Mouse (Mus musculus) Patski (cell line): ENCODE measurements at regions not wholly inside any gene's neighbourhood (a gene's known extent, or its start where the extent isn't known, plus 50 kb on each side); places are given as distances from the start of the nearest gene placed in this dataset.

Source experiments
- ATAC-seq: fragments of 100-300 bp; one replicate; pipeline ENCODE4 v1.8.0; 2021
- CTCF ChIA-PET: fragments of 350-600 bp; sonication (Branson Sonifier 250); formaldehyde crosslinking; loops from one replicate; lab custom pipeline; 2022; ENCODE audit warnings: inconsistent platforms; lab: Charles Lee
- POLR2A ChIA-PET: fragments of 350-600 bp; sonication (Branson Sonifier 250); formaldehyde crosslinking; loops from one replicate; lab custom pipeline; 2022; ENCODE audit warnings: antibody characterized with exemption, inconsistent platforms; lab: Charles Lee
- DNase-seq: peaks from one replicate; pipeline ENCODE4 v3.0.0-alpha.2; 2011; ENCODE audit warnings: low read depth, low spot score
- H3K27me3 ChIP-seq: fragments of 371-371 bp; one replicate; pipeline ENCODE4 v1.5.1; 2021
- CTCF ChIP-seq: fragments of 100-300 bp; IDR thresholded peaks from one replicate; pipeline ENCODE4 v1.5.1; 2021
- in situ Hi-C: fragments of 300-500 bp; cut with MboI; formaldehyde crosslinking; loops from 3 replicates; pipeline ENCODE4 v1.11.1; 2018; ENCODE audit warnings: low pct_unique_long_range_greater_than_20kb, mixed read lengths

GRCm38 (mm10) chrX:131818397-131818796, 1870.4 kb downstream of the Pcdh19 start:
- no peak for ATAC-seq
- DNase-seq = no peak
- POLR2A ChIA-PET = no interaction called here
- CTCF ChIA-PET = no interaction called here
- peaks cover 7% of the 10 kb centered on the region for H3K27me3 ChIP-seq
- in situ Hi-C loops = no loop called here
- no peak for TF ChIP-seq CTCF

GRCm38 (mm10) chrX:131774011-131774690, 1914.6 kb downstream of the Pcdh19 start:
- no peak for TF ChIP-seq CTCF
- in situ Hi-C loops = no loop called here
- ATAC-seq (no peak), DNase-seq (no peak)
- CTCF ChIA-PET = interaction anchor here (1.0 kb wide), 1 partner anchor 23 kb away, joined by 3 read pairs; no protein-coding TSS in a partner anchor
- peaks cover 20% of the 10 kb centered on the region for H3K27me3 ChIP-seq
- POLR2A ChIA-PET = no interaction called here
